Mouse (Mus musculus) retina, adult 2 months (tissue): ENCODE measurements around the gene Tedc1.

ENCODE experiments used
- DNase-seq: peaks from one replicate; pipeline ENCODE4 v3.0.0-alpha.2; 2012; ENCODE audit warnings: low read depth, low spot score

Gene Tedc1

DNA sequence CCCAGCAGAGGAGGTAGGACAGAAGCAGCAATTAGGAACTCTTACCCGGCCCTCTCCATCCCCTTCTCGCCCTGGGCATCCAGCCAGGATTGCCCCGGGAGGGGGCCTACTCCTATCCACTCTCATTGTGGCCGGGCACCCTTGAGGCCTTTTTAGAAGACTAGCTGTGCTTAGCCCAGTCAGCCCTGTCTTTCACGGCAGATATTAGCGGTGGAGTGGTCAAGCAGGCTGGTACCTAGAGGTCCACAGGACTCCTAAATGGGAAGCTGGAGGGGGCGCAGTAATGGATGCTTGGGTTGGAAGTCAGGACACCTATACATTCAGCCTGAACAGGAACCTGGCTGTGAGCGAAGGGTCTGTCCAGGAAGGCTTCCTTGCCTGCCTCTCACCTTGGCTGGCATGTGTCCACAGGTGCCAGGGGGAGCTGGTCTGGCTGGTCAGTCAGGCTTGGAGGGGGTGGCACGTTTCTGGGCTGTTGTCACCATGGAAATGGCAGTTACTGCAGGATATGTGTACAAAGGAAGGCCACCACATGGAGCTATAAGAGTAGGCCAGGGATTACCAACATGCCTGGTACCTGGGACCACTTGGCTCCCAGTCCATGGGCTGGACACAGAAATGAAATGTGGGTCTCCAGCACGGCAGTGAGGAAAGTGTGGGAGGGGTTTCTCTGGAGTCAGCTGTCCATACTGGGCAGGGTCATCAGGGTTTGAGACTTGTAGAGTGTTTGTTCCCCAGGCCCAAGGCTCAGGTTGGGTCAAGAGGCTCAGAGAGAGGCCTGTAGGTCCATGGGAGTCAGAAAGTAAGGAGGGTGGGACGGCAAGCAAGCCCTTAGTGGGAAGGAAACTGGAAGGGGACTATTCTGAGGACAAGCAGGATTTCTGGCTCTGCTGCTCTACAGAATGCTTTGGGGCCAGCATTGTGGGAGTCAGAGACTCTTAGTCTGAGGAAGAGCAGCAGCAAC, 17.0 kb upstream of the Tedc1 start:
- DNase-seq: no peak

DNA sequence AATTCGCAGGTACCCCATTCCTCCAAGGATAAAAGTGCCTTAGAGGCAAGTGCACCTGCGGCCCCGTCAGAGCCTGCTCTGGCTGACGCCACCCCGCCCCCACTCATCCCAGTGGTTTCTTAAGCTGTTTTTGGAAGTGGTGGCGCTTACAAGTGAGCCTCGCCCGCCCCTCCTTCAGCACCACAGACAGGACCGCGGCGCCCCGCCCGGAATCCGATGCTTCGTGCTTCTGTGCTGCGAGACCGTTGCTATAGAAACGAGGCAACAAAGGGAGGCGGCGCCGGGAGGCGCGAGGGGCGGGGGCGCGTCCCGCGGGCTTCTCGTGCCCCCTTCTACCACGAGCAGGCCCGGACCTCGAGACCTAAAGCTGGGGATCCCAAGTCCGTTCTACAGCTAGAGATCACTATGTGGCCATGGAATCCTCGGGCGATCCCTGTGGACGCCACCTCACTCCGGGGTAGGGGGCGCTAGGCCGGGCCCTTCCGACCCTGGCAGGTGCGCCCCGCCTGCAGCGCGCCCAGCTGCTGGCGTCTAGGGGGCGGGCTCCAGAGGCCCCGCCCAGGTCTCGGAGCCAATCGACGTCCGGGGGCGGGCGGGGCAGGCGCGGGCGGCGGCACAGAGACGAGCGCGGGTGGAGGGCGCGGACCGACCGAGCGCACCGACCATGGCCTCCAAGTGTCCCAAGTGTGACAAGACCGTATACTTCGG, 16.2 kb upstream of the Tedc1 start, which contains the start of gene Crip2:
Gene Crip2, plus strand, starts transcription at position 329 of the 708 bp plus-strand sequence.
- DNase-seq: peak; percentile 18

DNA sequence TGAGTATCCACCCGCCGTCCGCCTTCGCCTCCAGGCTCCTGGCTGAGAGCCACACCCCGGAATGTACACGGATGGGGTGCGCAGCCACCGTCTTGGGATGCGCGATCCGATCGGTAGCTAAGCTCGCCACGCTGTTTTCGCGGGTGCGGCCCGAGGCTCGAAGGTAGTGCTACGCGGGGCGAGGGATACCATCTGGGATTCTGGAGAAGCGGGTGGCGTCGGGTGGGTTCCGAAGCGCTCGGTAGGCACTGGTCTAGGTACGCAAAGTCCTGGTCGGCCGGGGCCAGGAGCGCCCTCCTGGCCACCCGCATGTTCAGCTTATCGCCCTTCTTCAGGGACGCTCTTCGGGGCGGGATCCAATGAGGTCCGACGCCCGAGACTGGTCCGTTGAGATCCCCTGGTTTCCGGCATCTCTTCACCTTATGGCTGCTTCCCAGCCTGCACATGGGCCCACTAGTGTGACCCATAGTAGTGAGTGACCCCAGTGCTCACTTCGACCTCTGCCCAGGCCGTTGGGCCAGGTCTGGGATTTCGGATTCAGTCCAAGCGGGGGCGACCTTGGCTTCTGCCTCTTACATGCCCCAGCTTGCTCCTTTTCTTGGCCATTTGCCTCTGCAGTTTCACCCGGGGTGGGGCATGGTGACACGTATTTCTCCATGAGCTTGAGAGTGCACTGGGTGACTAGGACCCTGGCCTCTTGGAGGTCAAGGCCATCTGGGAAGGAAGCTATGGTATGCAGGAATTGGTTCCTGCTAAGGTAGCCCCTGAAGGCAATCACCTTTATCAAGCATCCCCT, 15.4 kb upstream of the Tedc1 start:
- no peak for DNase-seq

DNA sequence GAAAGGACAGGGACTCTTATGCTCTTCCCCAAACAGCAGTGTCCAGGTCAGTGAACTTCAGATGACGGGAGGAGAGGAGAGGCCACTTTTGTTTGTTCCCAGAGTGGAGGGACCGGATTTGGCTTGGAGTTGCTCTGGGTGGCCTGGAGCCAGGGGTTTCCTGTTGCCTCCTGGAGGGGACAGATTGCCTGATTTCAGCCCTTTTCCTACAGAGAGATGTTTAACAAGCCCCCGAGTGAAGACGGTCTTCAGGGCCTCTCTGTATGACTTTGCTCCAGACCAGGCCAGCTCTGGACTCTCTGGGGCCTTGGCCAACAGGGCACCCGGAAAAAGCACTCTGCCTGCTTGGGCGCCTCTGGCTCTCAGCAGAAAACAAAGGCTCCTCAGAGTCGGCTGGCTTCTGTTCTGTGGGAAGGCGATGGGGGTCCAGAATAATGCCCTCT, 14.7 kb upstream of the Tedc1 start:
- DNase-seq: no peak

GRCm38 (mm10) chr12:113142021-113142975, 13.9 kb upstream of the Tedc1 start:
- DNase-seq: no peak

DNA sequence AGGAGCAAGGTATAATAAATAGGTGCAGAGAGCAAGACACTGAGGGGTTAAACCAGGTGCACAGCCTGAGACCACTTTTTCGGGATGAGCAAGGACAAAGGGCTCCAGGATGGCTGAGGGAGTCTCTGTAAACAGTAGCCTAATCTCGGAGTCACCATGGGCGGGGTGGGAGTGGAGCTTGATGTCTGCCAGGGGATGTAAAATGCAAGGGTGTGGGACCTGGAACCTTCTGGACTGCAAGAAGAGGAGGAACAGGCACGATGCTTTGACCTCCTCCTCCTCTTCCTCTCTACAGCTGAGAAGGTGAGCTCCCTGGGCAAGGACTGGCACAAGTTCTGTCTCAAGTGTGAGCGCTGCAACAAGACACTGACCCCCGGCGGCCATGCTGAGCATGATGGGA, 13.1 kb upstream of the Tedc1 start:
- no peak for DNase-seq

- DNase-seq: no peak
Observed at GRCm38 (mm10) chr12:113144001-113144756, 12.0 kb upstream of the Tedc1 start.

- DNase-seq: no peak
Observed at GRCm38 (mm10) chr12:113144886-113145285, 11.3 kb upstream of the Tedc1 start.

- DNase-seq: no peak
Observed at GRCm38 (mm10) chr12:113145591-113145990, 10.6 kb upstream of the Tedc1 start.

DNA sequence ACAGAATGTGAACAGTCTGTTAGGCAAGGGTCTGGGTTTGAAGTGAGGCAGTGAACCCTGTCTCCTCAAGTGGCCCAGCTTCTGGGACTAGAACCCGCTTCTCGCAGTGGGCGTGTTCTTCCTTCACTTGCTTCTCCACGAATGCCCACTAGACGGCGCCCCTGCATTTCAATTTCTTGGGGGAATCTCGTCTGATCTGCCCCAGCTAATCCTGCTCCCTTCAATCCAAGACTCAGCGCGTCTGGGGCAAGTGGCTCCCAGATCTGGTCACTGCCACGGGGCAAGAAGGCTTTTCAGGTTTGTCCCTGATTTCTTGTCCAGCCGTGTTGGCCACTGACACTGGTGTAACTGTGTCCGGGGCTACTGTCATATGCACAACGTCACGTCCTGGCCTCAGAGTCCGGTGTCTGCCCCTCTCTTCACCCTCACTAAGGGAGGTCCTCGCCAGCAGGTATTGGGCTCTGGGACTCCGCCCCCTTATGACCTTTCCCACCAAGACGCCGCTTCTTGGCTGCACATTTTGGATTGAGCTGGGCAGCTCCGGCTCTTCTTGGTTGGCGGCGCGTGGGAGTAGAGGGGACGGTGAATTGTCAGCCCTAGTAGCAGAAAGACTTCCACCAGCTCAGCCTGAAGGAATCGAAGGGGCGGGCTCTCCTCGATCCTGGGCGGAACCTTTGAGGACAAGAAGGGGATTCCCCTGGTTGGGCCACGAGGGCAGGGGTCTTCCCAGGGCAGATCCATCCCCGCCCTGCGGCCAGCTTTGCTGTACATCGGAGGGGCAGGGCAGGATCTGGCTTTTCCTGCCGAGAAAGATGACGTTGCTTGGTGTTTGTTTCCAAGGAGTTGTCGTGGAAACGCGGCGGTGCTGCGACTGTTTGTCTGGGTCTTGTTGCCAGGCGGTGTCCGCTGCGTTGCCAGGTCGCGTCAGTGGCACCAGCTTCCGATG, 9.8 kb upstream of the Tedc1 start, which contains the start of gene Crip1:
Gene Crip1, plus strand, starts transcription at position 205 of the 946 bp plus-strand sequence.
- DNase-seq: peak; percentile 58

DNA sequence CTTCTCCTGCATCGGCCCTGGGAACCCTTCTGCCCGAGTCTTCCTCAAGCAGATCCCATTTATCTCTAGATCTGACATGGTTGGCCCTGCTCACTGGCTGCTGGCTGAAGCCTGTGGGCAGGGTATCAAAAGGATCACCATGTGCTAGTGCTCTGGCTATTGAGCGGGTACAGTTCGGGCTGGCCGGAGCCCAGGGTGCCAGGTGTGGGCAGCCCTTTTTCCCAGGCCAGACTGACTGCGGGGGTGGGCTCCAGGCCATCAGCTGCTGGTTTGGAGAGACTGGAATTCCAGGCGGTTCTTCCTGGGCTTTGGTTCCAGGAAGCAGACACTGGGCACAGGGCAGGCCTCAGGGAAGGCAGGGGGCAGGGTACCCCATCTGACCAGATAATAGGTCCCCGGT, 8.7 kb upstream of the Tedc1 start:
- no peak for DNase-seq

DNA sequence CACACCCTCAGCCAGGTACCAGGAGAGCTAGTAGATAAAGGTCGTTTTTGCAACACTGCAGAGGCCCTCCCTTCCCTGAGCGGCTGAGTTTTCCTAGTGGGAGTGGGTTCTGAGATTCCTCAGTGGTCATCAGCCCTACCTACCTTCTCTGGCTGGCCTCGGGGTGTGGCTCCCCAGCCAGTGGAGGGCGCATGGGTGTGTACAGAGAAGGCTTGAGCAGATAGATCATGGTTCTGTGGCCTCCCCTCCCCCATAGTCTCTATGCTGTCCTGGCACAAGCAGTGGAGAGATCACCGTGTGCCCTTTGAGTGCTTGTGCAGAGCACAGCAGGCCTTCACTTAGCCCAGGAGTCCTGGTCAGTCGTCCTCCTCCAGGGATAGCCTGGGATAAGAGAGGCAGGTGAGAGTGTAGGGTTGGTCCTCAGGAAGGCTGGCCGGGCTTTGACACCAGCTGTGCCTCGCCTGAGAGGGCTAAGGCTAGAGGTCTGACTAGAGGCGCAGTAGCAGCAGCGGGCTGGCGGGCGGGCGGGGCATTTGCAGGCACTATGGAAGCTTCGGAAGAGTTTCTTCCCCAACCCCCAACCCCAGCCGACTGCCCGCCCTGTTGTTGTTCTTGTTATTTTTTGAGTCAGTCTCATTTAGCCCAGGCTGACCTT, 7.7 kb upstream of the Tedc1 start:
- no peak for DNase-seq

- DNase-seq: no peak
Observed at GRCm38 (mm10) chr12:113149341-113149740, 6.9 kb upstream of the Tedc1 start.

DNA sequence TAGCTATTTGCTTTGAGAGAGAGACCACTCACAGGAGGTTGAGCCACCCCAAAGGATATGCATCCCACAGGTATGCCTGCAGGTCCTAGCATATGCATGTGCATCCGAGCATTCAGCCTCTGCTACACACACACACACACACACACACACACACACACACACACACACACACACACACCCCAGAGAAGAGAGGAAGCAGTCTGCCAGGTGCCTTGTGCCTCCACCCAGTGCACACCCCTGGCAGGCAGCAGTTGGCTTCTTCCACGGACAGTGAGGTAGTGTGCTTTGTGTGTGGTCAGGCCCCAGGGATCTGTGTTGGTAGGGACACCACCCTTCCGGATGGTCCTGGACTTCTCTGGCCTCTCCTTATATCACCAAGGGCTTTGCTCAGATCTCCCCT, 6.3 kb upstream of the Tedc1 start:
- DNase-seq: no peak

DNA sequence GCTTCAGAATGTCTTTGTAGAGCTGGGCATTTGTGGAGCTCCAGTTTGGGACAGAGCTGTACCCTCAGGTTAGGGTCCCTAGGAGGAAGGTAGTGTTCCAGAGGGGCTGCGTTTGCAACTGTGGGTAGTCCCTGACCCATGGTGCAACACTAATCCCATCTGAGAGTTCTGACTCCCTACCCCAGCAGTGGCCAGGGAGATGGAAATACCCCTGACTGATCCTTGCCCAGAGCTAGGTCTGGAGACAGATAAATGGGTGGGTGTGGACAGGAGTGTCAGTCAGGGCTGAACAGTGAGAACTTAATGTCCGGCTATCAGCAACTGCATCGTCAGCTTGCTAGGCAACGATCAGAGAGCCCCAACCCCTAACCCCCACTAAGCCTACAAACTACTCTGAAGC, 5.6 kb upstream of the Tedc1 start:
- no peak for DNase-seq

GRCm38 (mm10) chr12:113151046-113151445, 5.2 kb upstream of the Tedc1 start:
- no peak for DNase-seq

GRCm38 (mm10) chr12:113151661-113152271, 4.5 kb upstream of the Tedc1 start:
- DNase-seq: no peak

DNA sequence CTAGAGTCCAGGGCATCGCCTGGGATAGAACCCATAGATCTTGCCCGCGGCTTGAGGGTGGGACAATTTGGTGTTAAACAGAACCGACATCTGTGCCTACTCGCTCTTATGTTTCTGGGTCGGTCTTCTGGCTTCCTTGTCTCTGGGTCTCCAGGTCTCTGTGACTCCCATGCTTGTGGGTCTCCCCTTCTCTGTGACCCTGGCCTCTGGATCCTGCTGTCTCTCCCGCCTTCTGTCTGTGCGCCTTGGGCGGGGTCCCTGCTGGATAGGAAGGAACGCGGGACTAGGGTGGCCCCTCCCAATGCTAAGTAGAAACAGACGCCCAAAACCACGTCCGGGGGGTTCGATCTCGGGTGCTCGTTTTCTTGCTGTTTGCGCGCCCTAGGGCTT, 4.0 kb upstream of the Tedc1 start:
- DNase-seq: no peak
